In genomic region chr13:105054181-105054940, GRCm38 (mm10) we compare ENCODE assay signal across 8 mouse cellular contexts. TPM values are rescaled to one million over a fixed set of nuclear protein-coding genes. Genes with fewer than 3 reads are reported as not detected.
DNase-seq lines count a peak whose midpoint lies in the region; ATAC-seq and TF ChIP-seq lines count a peak whose summit lies in the region.

TSS of gene Rgs7bp (minus strand) at chr13:105054930.

- peak within 1 kb of the TSS; percentile 96 for H3K4me3 ChIP-seq in cerebellum, adult 2 months (replicated peaks; ENCODE audit: insufficient read depth, low read depth, low read length)
- peak within 1 kb of the TSS; percentile 75 for H3K4me3 ChIP-seq in neural tube, embryonic 15.5 days (replicated peaks)
- H3K4me3 ChIP-seq in thymus, adult 2 months (ENCODE audit: control insufficient read depth, insufficient read depth, low read length): peak within 1 kb of the TSS; percentile 39

- H3K27me3 ChIP-seq in cerebellum, adult 2 months (ENCODE audit: control insufficient read depth, insufficient read depth, low read length): no peaks in the 10 kb centered on the region
- 0 out of 2 replicates have a peak, but pooled peaks cover 4% of the 10 kb centered on the region for H3K27me3 ChIP-seq in neural tube, embryonic 15.5 days (replicated peaks)
- no peaks in the 10 kb centered on the region; the same call in 1 of the 2 replicates for H3K27me3 ChIP-seq in thymus, adult 2 months (ENCODE audit: control insufficient read depth, insufficient read depth, low read length)

- under 1% methylated on average over 75 of the region's 75 CpGs for WGBS in cerebellum, adult 2 months
- WGBS in neural tube, embryonic 15.5 days: under 1% methylated on average over 75 of the region's 75 CpGs
- WGBS in thymus, adult 2 months: under 1% methylated on average over 75 of the region's 75 CpGs

- peaks cover 4% of the 10 kb centered on the region; the same call in 1 of the 2 replicates for H3K4me1 ChIP-seq in cerebellum, adult 2 months (ENCODE audit: control insufficient read depth, insufficient read depth, low read length)
- peaks cover 26% of the 10 kb centered on the region for H3K4me1 ChIP-seq in neural tube, embryonic 15.5 days
- peaks cover 7% of the 10 kb centered on the region for H3K4me1 ChIP-seq in thymus, adult 2 months (replicated peaks; ENCODE audit: control insufficient read depth, insufficient read depth, low read length)

- no peaks in the 10 kb centered on the region for H3K36me3 ChIP-seq in neural tube, embryonic 15.5 days
- H3K36me3 ChIP-seq in thymus, adult 2 months (ENCODE audit: control insufficient read depth, insufficient read depth, low read length): no peaks in the 10 kb centered on the region

- no peaks in the 10 kb centered on the region for H3K9me3 ChIP-seq in neural tube, embryonic 15.5 days (replicated peaks)

- H3K9ac ChIP-seq in neural tube, embryonic 15.5 days (replicated peaks): peak within 1 kb of the TSS; percentile 81

- peak; percentile 86 for TF ChIP-seq POLR2A in cerebellum, adult 2 months (IDR thresholded peaks at IDR 0.05; ENCODE audit: borderline replicate concordance, insufficient read depth, low read length)
- TF ChIP-seq POLR2A in thymus, adult 2 months (IDR thresholded peaks at IDR 0.05; ENCODE audit: control insufficient read depth, extremely low read depth, insufficient read depth, low read length, poor library complexity): no peak

- no peak for TF ChIP-seq CTCF in cerebellum, adult 2 months (IDR thresholded peaks at IDR 0.05; ENCODE audit: borderline replicate concordance, insufficient read depth, low read depth, low read length)
- TF ChIP-seq CTCF in thymus, adult 2 months (IDR thresholded peaks at IDR 0.05; ENCODE audit: borderline replicate concordance, control insufficient read depth, extremely low read depth, insufficient read depth, low read length, poor library complexity): no peak

- peak within 1 kb of the TSS; percentile 74 for H3K4me2 ChIP-seq in neural tube, embryonic 15.5 days

- DNase-seq in ES-CJ7 (ENCODE audit: low read depth, low spot score): peak; percentile 64
- peak; percentile 89 to 90 for DNase-seq in cerebellum, adult 2 months
- peak; percentile 69 for DNase-seq in heart, postnatal 4 days
- DNase-seq in layer of hippocampus, adult 8-10 months (ENCODE audit: low spot score in 2 of 2): peak; percentile 80 to 85
- peak; percentile 36 to 45 for DNase-seq in lung, adult 18-20 months
- peak; percentile 57 for DNase-seq in thymus, adult 2 months

- peak within 1 kb of the TSS; percentile 81 for H3K27ac ChIP-seq in cerebellum, adult 2 months (ENCODE audit: insufficient read depth, low read length)
- peak within 1 kb of the TSS; percentile 92 for H3K27ac ChIP-seq in neural tube, embryonic 15.5 days (replicated peaks)
- no peak within 1 kb of the TSS for H3K27ac ChIP-seq in thymus, adult 2 months (ENCODE audit: control insufficient read depth, insufficient read depth, low read length)

- peak; percentile 72 for ATAC-seq in frontal cortex, adult (ENCODE audit: low TSS enrichment)
- ATAC-seq in neural tube, embryonic 15.5 days (ENCODE audit: low FRiP score): peak; percentile 88

RNA-seq across cellular contexts. Expression of gene Rgs7bp, which starts in this region (rescaled TPM):
- polyA plus RNA-seq in cerebellum, adult 2 months (2012; rRNA removed): 82.6 and 88.6 TPM in 2 replicates
- total RNA-seq in heart, postnatal 4 days (2021): 1 to 10 TPM; 6.7 to 7.6 TPM
- 100 to 1,000 TPM; 119 to 157 (median 137) TPM for total RNA-seq in layer of hippocampus, adult 8-10 months (2022)
- polyA plus RNA-seq in neural tube, embryonic 15.5 days (2015; fragmentation: Nextera tagmentation; extraction: Ambion mirVana): 12.0 and 12.7 TPM in 2 replicates
- 0.10 and 0.19 TPM in 2 replicates for polyA plus RNA-seq in thymus, adult 2 months (2012; rRNA removed)

Comparison
In these comparisons a context has a peak if more than half of its experiments do, and no peak if none do; other contexts are left out.
1. RNA of gene Rgs7bp (total RNA-seq): 119 to 157 TPM in layer of hippocampus, adult 8-10 months; 6.7 to 7.6 TPM in heart, postnatal 4 days; every median in the first group is over 10 times any median in the second.
2. RNA of gene Rgs7bp (polyA plus RNA-seq): 82.6 to 88.6 TPM in cerebellum, adult 2 months and 12.0 to 12.7 TPM in neural tube, embryonic 15.5 days; 0.10 to 0.19 TPM in thymus, adult 2 months; every median in the first group is over 10 times any median in the second.
3. Peak in DNase-seq and H3K4me3 ChIP-seq in thymus, adult 2 months; RNA of the gene not detected or under 1 TPM.
4. H3K4me3 ChIP-seq: peak in every context shown above with its lines; median percentile 96 in cerebellum, adult 2 months; 75 in neural tube, embryonic 15.5 days; 39 in thymus, adult 2 months.
5. Peak in every context shown above with its lines, with median percentiles within 50 percentile points of each other: DNase-seq.